Mouse (Mus musculus) heart, adult 9 months (tissue): ENCODE data around the gene Abhd10.
A peak's percentile ranks its signal among the peaks of the same experiment; 100 is the strongest.

ENCODE experiments used
- DNase-seq, 2 experiments: peaks; one replicate each; pipeline ENCODE4 v3.0.0; 2022; ENCODE audit warnings: low spot score in 2 of 2

Abhd10 gene

GRCm38 (mm10) chr16:45742615-45743476 is at the start of gene Abhd10:
Gene Abhd10 (minus strand): TSS chr16:45742955.
- peak; percentile 95 to 96 for DNase-seq

- no peak for DNase-seq
Measured at GRCm38 (mm10) chr16:45791286-45791685, 48.5 kb upstream of the Abhd10 start.

GRCm38 (mm10) chr16:45789311-45789710 is 46.6 kb upstream of the Abhd10 start:
- no peak for DNase-seq

- DNase-seq: no peak
Measured at GRCm38 (mm10) chr16:45787650-45788049, 44.9 kb upstream of the Abhd10 start.

GRCm38 (mm10) chr16:45786639-45787038 is 43.9 kb upstream of the Abhd10 start:
- DNase-seq: peak; percentile 17 to 30

GRCm38 (mm10) chr16:45780001-45780400 is 37.2 kb upstream of the Abhd10 start:
- DNase-seq: no peak

GRCm38 (mm10) chr16:45774813-45775212 is 32.1 kb upstream of the Abhd10 start:
- DNase-seq: no peak

GRCm38 (mm10) chr16:45770914-45771313 is 28.2 kb upstream of the Abhd10 start:
- no peak for DNase-seq

- peak in 1 of 2 experiments; percentile 23 for DNase-seq
Measured at GRCm38 (mm10) chr16:45767853-45768640, 25.3 kb upstream of the Abhd10 start.

GRCm38 (mm10) chr16:45767434-45767833 is 24.7 kb upstream of the Abhd10 start:
- DNase-seq: no peak

GRCm38 (mm10) chr16:45765801-45766494 is 23.2 kb upstream of the Abhd10 start:
- DNase-seq: no peak

- no peak for DNase-seq
Measured at GRCm38 (mm10) chr16:45765102-45765501, 22.3 kb upstream of the Abhd10 start.

GRCm38 (mm10) chr16:45762859-45763505 is 20.2 kb upstream of the Abhd10 start:
- DNase-seq: no peak

- DNase-seq: no peak
Measured at GRCm38 (mm10) chr16:45761425-45761824, 18.7 kb upstream of the Abhd10 start.

GRCm38 (mm10) chr16:45758726-45759269 is 16.0 kb upstream of the Abhd10 start:
- DNase-seq: peak; percentile 21 to 41

- peak; percentile 78 to 89 for DNase-seq
Measured at GRCm38 (mm10) chr16:45757421-45758078, 14.8 kb upstream of the Abhd10 start.

GRCm38 (mm10) chr16:45756855-45757254 is 14.1 kb upstream of the Abhd10 start:
- peak; percentile 32 to 67 for DNase-seq

GRCm38 (mm10) chr16:45743591-45744144 is 913 bp upstream of the Abhd10 start:
- no peak for DNase-seq

- no peak for DNase-seq
Measured at GRCm38 (mm10) chr16:45737880-45738279, 4.9 kb downstream of the Abhd10 start.

- no peak for DNase-seq
Measured at GRCm38 (mm10) chr16:45736724-45737123, 6.0 kb downstream of the Abhd10 start.
